Mouse (Mus musculus) lung, embryonic 14.5 days (tissue): ENCODE data around the gene Nrf1. TPM values are rescaled to one million over a fixed set of nuclear protein-coding genes. Genes with fewer than 3 reads are reported as not detected.

Experiments
- ATAC-seq: fragments of 200-750 bp; cut with Nextera tagmentation; 2 replicates; pipeline ENCODE4 v1.8.0; 2017; ENCODE audit warnings: mild to moderate bottlenecking, moderate TSS enrichment, moderate library complexity; ENCODE audit not compliant: insufficient read depth
- DNase-seq: peaks from one replicate; pipeline ENCODE4 v3.0.0-alpha.2; 2015
- H3K27ac ChIP-seq: fragments of 300-500 bp; sonication (generic); 2 replicates; pipeline ENCODE4 v1.5.1; 2014; ENCODE audit warnings: low read depth, mild to moderate bottlenecking, moderate library complexity
- H3K27me3 ChIP-seq: fragments of 300-500 bp; sonication (generic); 2 replicates; pipeline ENCODE4 v1.6.1; 2014; ENCODE audit warnings: low read length, control low read depth; ENCODE audit not compliant: insufficient read depth
- H3K36me3 ChIP-seq: fragments of 300-500 bp; sonication (generic); 2 replicates; pipeline ENCODE4 v1.6.1; 2014; ENCODE audit warnings: control low read depth; ENCODE audit not compliant: insufficient read depth
- H3K4me1 ChIP-seq: fragments of 300-500 bp; sonication (generic); 2 replicates; pipeline ENCODE4 v1.6.1; 2014; ENCODE audit warnings: antibody characterized with exemption, control low read depth; ENCODE audit not compliant: insufficient read depth
- H3K4me2 ChIP-seq: fragments of 300-500 bp; sonication (generic); 2 replicates; pipeline ENCODE4 v1.6.1; 2014; ENCODE audit warnings: mild to moderate bottlenecking
- H3K4me3 ChIP-seq: fragments of 300-500 bp; sonication (generic); 2 replicates; pipeline ENCODE4 v1.5.1; 2014; ENCODE audit warnings: low read depth, low read length
- H3K9ac ChIP-seq: fragments of 300-500 bp; sonication (generic); 2 replicates; pipeline ENCODE4 v1.6.1; 2014
- H3K9me3 ChIP-seq: fragments of 300-500 bp; sonication (generic); 2 replicates; pipeline ENCODE4 v1.6.1; 2016; ENCODE audit warnings: low read depth, low read length, control low read depth
- CTCF ChIP-seq: IDR thresholded peaks from 2 replicates; pipeline ENCODE4 v1.5.1; 2016; ENCODE audit warnings: antibody characterized with exemption, low read depth
- WGBS: fragments of 180-500 bp; shearing (Covaris S2); extraction: QIAGEN DNeasy Blood & Tissue Kit; methylation state at CpG from one replicate; pipeline ENCODE4 v1.1.7; 2014; 5-methylcytosine and 5-hydroxymethylcytosine counted together
- polyA plus RNA-seq: library from polyadenylated mRNA; unstranded; fragments of >200 nt; fragmentation: Nextera tagmentation; extraction: Ambion mirVana; gene quantifications from 2 replicates; pipeline ENCODE4 v1.2.1, GENCODE M21; 2014

Nrf1 gene
- polyA plus RNA-seq, 1 experiment from 2014 or later: 78.0 TPM

DNA sequence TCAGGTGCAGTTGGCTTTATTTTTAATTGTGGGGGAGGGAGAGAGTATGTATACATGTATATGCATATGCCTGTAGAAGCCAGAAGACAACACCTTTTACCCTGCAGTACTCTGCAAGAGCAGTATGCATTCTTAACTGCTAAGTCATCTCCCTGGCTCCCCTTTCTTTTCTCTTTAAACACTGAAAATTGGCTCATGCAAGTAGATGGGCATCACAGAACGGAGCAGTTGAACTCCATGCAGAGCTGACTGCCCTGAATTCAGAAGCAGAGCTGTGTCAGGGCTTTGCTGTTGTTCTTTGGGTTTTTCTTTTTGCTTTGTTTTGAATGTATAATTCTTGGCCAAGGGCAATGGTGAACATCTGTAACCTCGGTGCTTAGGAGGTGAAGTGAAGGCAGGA lies 58.3 kb downstream of the Nrf1 start:
- WGBS: 85% methylated on average over 2 of the region's 2 CpGs

DNA sequence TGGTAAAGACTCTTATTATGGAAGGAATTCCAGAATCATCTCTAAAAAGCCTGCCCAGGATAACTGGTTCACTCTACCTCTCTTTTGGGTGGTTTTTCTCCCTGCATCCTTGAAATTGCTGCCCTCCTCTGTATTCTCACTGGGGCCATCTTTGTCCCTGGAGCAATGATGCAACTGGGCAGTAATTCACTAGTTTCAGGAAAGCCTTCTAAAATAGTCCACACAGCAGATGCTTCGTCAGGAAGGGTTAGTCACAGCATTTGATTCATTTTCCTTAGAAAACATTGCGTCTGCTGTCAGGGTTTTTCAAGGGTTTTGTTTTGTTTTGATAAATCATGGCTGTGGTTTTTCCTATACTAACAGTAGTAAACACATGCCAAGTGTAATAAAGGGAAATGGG lies 59.7 kb downstream of the Nrf1 start:
- no peak for TF ChIP-seq CTCF
- no peaks in the 10 kb centered on the region for H3K9me3 ChIP-seq
- no peak overlapping the region for H3K9ac ChIP-seq
- no peak overlapping the region for H3K4me3 ChIP-seq
- 82% methylated on average over 2 of the region's 2 CpGs for WGBS
- DNase-seq (no peak), ATAC-seq (no peak)
- no peaks in the 10 kb centered on the region for H3K4me1 ChIP-seq
- no peak overlapping the region for H3K27ac ChIP-seq
- no peaks in the 10 kb centered on the region for H3K27me3 ChIP-seq
- no peak overlapping the region for H3K4me2 ChIP-seq
- peaks cover 76% of the 10 kb centered on the region for H3K36me3 ChIP-seq

More for the DNA sequence above, 58.3 kb downstream of the Nrf1 start:
- Histone ChIP-seq H3K4me1 (no peaks in the 10 kb centered on the region), H3K27me3 (no peaks in the 10 kb centered on the region), H3K9ac (no peak overlapping the region), H3K9me3 (no peaks in the 10 kb centered on the region), H3K36me3 (peaks cover 79% of the 10 kb centered on the region), H3K27ac (no peak overlapping the region), H3K4me3 (no peak overlapping the region), H3K4me2 (no peak overlapping the region)
- TF ChIP-seq CTCF: no peak
- DNase-seq: no peak
- no peak for ATAC-seq

DNA sequence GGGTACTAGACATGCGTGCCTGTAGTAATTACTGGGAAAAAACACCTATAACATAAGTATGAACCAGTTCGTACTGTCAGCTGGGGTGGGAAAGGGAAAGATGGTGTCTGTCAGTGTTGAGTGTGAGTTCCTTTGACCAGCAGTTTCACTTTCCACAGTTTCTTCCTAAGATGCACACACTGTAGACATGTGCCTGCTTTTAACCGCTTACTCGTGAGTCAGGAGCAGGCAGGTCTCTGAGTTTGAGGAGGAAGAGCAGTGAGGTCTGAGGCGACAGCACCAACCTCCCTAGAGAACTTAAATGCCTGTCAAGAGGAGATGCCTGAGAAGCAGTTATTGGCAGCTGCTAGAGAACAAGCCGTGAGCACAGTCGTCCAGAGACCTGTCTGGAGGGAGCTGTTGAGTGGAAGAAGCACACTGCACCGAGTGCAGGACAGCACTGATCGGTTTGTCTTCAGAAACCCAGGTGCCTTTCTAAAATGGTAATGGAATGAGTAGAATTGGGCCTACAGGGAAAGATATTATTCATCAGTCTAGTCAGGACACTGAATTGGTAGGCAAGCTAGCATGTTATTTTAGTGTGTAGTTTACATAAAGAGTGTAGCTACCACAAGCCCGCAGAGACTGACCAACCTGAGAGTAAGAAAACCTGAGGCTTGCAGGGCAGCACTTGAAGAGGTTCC lies 62.2 kb downstream of the Nrf1 start:
- peaks cover 71% of the 10 kb centered on the region for H3K36me3 ChIP-seq
- ATAC-seq: no peak
- no peak for DNase-seq

DNA sequence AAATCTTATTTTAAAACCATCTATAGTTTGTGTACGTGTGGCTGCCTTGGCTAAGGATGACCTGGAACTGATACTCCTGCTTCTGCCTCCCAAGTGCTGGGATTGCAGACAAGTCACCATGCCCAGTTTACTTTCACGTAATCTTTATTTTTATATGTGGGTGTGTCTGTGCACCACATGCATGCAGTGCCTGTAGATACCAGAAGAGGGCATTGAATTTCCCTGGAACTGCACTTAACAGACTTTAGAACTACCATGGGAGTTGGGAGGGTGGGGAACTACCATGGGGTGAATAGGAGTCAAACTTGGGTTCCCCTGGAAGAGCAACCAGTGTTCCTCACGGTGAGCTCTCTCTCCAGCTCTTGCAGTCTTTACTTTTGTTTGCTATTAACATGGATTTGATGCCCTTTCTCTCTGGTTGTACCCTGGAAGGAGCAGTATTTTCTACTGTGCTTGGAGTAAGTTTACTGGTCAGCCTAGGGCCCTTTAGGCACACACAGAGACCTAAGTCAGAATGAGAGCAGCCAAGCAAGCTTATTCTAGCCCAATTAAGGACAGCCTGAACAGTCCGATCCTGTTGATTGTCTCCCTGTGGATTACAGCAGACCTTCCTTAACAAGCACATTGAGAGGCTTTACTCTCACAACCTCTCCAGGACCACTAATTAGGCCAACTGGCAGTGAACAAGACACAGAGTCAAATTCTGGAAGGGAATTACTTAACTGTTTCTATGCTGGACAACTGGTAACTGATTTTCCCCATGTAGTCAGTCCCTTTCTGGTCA lies 64.8 kb downstream of the Nrf1 start:
- H3K9me3 ChIP-seq: no peaks in the 10 kb centered on the region
- ATAC-seq (no peak), DNase-seq (no peak)
- H3K4me2 ChIP-seq: no peak overlapping the region
- H3K27me3 ChIP-seq: no peaks in the 10 kb centered on the region
- H3K36me3 ChIP-seq: peaks cover 74% of the 10 kb centered on the region
- H3K27ac ChIP-seq: no peak overlapping the region
- no peak overlapping the region for H3K4me3 ChIP-seq
- 0 out of 2 replicates have a peak, but pooled peaks have one; percentile 13 for TF ChIP-seq CTCF
- no peak overlapping the region for H3K9ac ChIP-seq
- WGBS: 94% methylated on average over 4 of the region's 4 CpGs
- no peaks in the 10 kb centered on the region for H3K4me1 ChIP-seq

More for the DNA sequence above, 62.2 kb downstream of the Nrf1 start:
- H3K4me1 ChIP-seq: no peaks in the 10 kb centered on the region
- 91% methylated on average over 10 of the region's 10 CpGs for WGBS
- no peaks in the 10 kb centered on the region for H3K27me3 ChIP-seq
- no peaks in the 10 kb centered on the region for H3K9me3 ChIP-seq
- no peak overlapping the region for H3K4me3 ChIP-seq
- TF ChIP-seq CTCF: no peak
- H3K9ac ChIP-seq: no peak overlapping the region
- H3K27ac ChIP-seq: no peak overlapping the region
- H3K4me2 ChIP-seq: no peak overlapping the region

DNA sequence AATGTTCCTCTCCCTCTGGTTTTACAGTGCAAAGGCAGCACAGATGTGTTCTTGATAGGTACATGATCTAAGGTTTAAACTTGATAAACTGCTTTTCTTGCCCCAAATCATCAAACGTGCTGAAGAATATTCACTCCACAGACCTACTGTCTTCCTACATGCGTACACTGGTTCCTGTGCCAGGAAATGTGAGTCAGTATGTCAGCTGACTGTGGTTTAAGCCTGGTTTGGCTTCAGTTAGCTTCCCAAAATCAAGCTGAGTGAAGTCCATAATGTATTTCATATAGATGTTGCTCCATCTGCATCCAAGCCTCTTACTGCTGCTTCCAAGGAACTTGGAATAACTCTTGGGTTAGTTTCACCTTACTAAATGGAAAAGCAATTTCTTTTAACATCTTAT lies 66.3 kb downstream of the Nrf1 start:
- ATAC-seq (no peak), DNase-seq (no peak)
- WGBS: 72% methylated on average over 2 of the region's 2 CpGs
- no peaks in the 10 kb centered on the region for H3K27me3 ChIP-seq
- H3K9me3 ChIP-seq: no peaks in the 10 kb centered on the region
- no peak overlapping the region for H3K9ac ChIP-seq
- peaks cover 85% of the 10 kb centered on the region for H3K36me3 ChIP-seq
- TF ChIP-seq CTCF: no peak
- H3K4me2 ChIP-seq: no peak overlapping the region
- no peak overlapping the region for H3K27ac ChIP-seq
- no peak overlapping the region for H3K4me3 ChIP-seq
- H3K4me1 ChIP-seq: no peaks in the 10 kb centered on the region

DNA sequence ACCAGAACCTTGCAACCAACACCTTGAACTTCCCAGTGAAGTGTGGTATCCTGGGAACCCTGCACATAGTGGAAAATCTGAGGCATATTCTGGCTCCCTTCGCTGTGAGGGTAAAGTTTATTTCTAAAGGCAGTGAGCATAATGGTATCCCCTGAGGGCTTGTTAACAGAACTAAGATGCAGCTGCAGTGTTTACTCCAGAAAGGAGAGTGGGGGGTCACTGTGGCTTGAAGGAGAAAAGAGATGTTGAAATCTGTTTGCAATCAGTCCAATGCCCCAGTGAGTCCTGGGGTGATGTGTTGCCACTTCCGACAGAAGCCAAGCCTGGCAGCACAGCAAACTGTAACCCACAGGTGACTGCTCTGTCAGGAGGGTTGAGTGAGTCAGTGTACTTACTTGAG lies 73.4 kb downstream of the Nrf1 start:
- no peak for ATAC-seq
- 90% methylated on average over 2 of the region's 2 CpGs for WGBS

DNA sequence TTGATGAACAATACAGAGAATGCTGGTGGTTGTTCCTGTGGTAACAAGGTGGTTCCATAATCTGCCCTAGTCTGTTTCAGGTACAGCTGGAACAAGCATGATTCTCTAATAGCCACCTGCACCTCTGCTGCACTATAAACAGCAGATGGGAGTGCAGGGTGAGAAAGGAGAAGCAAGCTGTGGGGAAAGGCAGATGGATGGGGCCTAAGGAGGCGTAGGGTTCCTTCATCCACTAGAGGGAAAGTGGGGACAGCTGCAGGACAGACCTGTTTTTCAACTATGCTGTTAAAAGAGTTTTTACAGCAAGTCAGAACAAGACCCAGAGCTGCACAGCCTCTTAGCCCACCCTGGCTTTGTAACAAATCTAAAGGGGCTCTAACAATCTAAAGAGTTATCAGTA lies 73.8 kb downstream of the Nrf1 start:
- Histone ChIP-seq H3K4me1 (no peaks in the 10 kb centered on the region), H3K27me3 (no peaks in the 10 kb centered on the region), H3K36me3 (peaks cover 81% of the 10 kb centered on the region), H3K9me3 (no peaks in the 10 kb centered on the region), H3K4me2 (no peak overlapping the region), H3K27ac (no peak overlapping the region), H3K9ac (no peak overlapping the region), H3K4me3 (no peak overlapping the region)
- DNase-seq (no peak), ATAC-seq (no peak)
- TF ChIP-seq CTCF: no peak
- WGBS: 64% methylated on average over 1 of the region's 1 CpGs

More for the DNA sequence above, 73.4 kb downstream of the Nrf1 start:
- Histone ChIP-seq H3K27ac (no peak overlapping the region), H3K4me3 (no peak overlapping the region), H3K27me3 (no peaks in the 10 kb centered on the region), H3K4me2 (no peak overlapping the region), H3K9me3 (no peaks in the 10 kb centered on the region), H3K4me1 (no peaks in the 10 kb centered on the region), H3K9ac (no peak overlapping the region), H3K36me3 (peaks cover 81% of the 10 kb centered on the region)
- no peak for TF ChIP-seq CTCF
- no peak for DNase-seq
